Mouse (Mus musculus) gastrocnemius, postnatal 10 days (tissue): ENCODE measurements around the gene Cend1. TPM values are rescaled to one million over a fixed set of nuclear protein-coding genes. Genes with fewer than 3 reads are reported as not detected.

ENCODE experiments used
- DNase-seq: peaks from one replicate; pipeline ENCODE4 v3.0.0; 2021; ENCODE audit warnings: mixed read lengths
- total RNA-seq, 2 experiments: library from RNA; stranded (reverse); gene quantifications; 2 replicates each; pipeline ENCODE4 v1.2.3; 2021

Gene Cend1
- total RNA-seq, 2 experiments from 2014 or later: 0.66 to 1.4 TPM

- no peak for DNase-seq
Observed at GRCm38 (mm10) chr7:141392552-141393222, 36.6 kb downstream of the Cend1 start.

GRCm38 (mm10) chr7:141391625-141392551 is 37.4 kb downstream of the Cend1 start, which contains the start of gene Taldo1:
Gene Taldo1 (plus strand): TSS chr7:141392199.
- peak; percentile 95 for DNase-seq

DNA sequence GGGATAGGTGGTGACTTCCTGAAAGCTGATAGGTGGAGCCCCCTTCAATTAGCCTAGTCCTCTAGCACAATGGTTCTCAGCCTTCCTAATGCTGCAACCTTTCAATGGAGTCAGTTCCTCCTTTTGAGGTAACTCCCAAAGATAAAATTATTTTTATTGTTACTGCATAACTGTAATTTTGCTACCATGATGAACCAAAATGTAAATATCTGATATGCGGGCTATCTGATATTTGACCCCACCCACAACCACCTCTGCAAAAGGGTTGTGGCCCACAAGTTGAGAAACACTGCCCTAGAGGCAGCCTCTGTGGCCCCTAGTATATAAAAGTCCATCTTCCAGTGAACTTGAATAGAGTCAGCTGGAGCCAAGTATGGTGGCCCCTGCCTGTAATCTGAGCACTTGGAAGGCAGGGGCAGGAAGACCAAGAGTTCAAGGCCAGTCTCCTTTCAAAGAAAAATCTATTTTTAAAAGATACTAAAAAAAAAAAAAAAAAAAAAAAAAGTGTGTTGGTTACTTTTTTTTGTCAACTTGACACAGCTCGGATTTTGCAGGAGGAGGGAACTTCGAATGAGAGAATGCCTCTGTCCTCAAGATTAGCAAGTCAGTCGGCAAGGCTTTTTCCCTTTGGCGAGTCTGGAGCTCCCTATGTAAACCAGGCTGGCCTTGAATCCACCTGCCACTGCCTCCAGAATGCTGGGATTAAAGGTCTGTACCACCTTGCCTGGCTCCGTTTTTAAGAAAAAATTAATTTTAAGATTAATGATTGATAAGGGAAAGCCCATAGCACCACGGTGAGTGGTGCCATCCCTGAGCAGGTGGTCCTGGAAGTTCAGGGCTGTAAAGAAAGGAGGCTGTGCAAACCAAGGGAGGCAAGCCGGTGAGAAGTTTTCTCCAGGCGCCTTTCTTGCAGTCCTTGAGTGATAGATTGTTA is 38.7 kb downstream of the Cend1 start:
- DNase-seq: no peak

DNA sequence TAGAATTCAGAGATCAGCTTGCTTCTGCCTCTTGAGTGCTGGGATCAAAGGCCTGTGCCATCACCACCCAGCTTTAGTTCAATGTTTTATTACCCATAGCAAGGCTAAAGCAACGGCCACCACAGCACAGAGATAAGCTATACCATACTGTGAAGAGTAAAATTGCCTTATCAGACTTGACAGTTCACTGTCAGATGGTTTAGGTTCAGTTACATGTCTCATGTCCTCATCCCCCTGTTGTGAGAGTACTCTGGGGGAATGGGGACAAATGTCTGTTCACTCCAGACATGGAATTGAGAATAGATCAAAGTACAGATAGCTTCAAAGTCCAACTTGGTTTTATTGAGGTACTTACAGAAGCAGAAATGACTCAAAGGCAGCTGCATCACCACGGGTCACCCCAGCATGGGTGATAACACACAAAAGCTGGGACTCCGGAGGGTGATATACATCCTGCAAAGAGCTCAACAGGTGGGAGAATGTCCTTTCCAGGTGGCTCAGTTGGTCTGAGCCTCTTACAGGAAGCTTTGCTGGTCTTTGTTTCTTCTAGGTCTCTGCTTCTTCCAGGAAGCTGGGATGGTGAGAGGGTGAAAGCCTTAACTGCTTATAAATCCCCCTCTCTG is 40.7 kb downstream of the Cend1 start:
- DNase-seq: no peak

DNA sequence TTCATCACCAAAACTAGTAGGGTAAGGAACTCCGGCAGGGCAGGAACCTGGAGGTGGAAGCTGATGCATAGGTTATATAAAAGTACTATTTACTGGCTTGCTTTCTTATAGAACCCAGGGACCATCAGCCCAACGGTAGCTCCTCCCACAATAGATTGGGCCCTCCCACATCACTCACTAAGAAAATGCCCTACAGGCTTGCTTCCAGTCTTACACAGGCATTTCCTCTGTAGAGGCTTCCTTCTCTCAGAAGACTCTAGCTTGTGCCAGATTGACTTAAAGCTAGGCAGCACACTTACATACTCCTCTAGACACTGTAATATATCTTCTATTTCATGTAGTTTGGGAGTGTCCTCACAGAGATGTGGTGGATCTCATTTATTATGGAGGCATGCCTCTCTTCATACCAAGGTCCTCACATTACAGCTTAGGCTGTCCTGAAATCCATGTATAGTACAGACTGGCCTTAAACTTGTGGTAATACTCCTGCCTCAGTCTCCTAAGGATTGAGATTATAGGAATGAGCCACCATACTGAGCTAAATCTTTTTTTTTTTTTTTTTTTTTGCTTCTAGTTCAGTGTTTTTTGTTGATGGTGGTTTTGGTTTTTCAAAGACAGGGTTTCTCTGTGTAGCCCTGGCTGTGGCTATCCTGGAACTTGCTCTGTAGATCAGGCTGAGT is 41.3 kb downstream of the Cend1 start:
- no peak for DNase-seq

DNA sequence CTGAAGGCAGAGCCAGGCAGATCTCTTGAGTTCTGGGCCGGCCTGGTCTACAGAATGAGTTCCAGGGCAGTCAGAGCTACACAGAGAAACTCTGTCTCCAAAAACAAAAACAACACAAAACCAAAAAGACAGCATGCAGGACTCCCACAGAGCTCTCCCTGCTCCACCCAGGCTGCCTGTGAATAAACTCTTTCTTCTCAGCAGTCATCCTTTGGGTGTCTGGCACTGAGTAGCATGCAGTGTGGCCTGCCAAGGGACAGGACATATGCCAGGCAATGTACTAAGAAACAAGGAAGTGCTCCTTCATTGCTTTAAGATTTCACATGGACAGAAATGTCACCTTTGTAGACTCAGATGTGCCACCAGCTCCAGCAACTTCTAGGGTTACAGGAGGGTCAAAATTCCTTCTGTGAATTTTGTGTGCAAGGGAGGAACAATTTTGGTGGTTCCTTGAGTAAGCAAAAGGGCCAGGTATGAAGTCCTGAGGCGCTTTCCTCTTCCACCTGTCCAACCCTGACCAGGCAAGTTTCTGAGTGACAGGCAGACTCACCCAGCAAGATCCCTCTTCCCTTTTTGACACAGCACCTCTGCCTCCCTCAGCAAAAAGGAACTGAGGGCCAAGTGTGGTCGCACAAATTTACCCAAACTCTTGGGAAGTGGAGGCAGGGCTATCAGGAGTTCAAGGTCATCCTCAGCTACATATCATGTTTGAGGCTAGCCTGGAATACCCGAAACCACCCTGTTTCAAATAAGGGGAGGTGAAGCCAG is 48.0 kb downstream of the Cend1 start:
- no peak for DNase-seq

- no peak for DNase-seq
Observed at GRCm38 (mm10) chr7:141379584-141379983, 49.7 kb downstream of the Cend1 start.

Other genes starting within 250 kb of the Cend1 start
- 100 to 1,000 TPM; 205 to 240 TPM for gene Hras, start 235.5 kb downstream of the Cend1 start, total RNA-seq
- 1 to 10 TPM; 2.7 to 3.2 TPM for gene Lrrc56, start 235.3 kb downstream of the Cend1 start, total RNA-seq
- gene Lmntd2, start 215.4 kb downstream of the Cend1 start, total RNA-seq: not detected
- gene Rassf7, start 213.6 kb downstream of the Cend1 start, total RNA-seq: 1 to 10 TPM; 2.1 to 2.8 TPM
- gene Phrf1, start 200.7 kb downstream of the Cend1 start, total RNA-seq: 10 to 100 TPM; 29.8 to 37.0 TPM
- gene Irf7, start 163.0 kb downstream of the Cend1 start, total RNA-seq: 1 to 10 TPM in 1 of 2 experiments, under 1 TPM in 1; 0.59 to 1.2 TPM
- gene Cdhr5, start 152.7 kb downstream of the Cend1 start, total RNA-seq: 1 to 10 TPM; 1.0 to 1.1 TPM
- 1 to 10 TPM in 1 of 2 experiments, under 1 TPM in 1; 0.99 to 2.5 TPM for gene Sct, start 150.4 kb downstream of the Cend1 start, total RNA-seq
- gene Drd4, start 137.5 kb downstream of the Cend1 start, total RNA-seq: under 1 TPM; 0.70 to 0.99 TPM
- 10 to 100 TPM; 24.6 to 28.7 TPM for gene Deaf1, start 101.8 kb downstream of the Cend1 start, total RNA-seq
- gene Tmem80, start 101.8 kb downstream of the Cend1 start, total RNA-seq: 10 to 100 TPM; 12.1 to 12.8 TPM
- gene Eps8l2, start 90.6 kb downstream of the Cend1 start, total RNA-seq: 1 to 10 TPM; 1.5 to 2.3 TPM
- gene Taldo1, start 37.3 kb downstream of the Cend1 start, total RNA-seq: 100 to 1,000 TPM; 110 to 111 TPM
- 10 to 100 TPM; 12.1 to 13.5 TPM for gene Gatd1, start 15.4 kb downstream of the Cend1 start, total RNA-seq
- gene Slc25a22, start 8.4 kb upstream of the Cend1 start, total RNA-seq: 10 to 100 TPM; 14.5 to 25.7 TPM
- gene Pidd1, start 14.5 kb upstream of the Cend1 start, total RNA-seq: 1 to 10 TPM; 2.4 to 3.2 TPM
- gene Rplp2, start 17.9 kb upstream of the Cend1 start, total RNA-seq: 1,000 to 10,000 TPM in 1 of 2 experiments, 100 to 1,000 TPM in 1; 886 to 1,008 TPM
- 100 to 1,000 TPM; 119 to 151 TPM for gene Pnpla2, start 25.7 kb upstream of the Cend1 start, total RNA-seq
- 1 to 10 TPM; 8.6 to 9.9 TPM for gene Cracr2b, start 31.6 kb upstream of the Cend1 start, total RNA-seq
- gene Cd151, start 37.9 kb upstream of the Cend1 start, total RNA-seq: 10 to 100 TPM; 77.7 to 88.5 TPM
- gene Polr2l, start 45.6 kb upstream of the Cend1 start, total RNA-seq: 10 to 100 TPM; 43.4 to 49.0 TPM
- gene Tspan4, start 45.7 kb upstream of the Cend1 start, total RNA-seq: 10 to 100 TPM; 18.6 to 21.0 TPM
- 10 to 100 TPM; 22.7 to 22.8 TPM for gene Chid1, start 110.4 kb upstream of the Cend1 start, total RNA-seq
- gene Ap2a2, start 132.7 kb upstream of the Cend1 start, total RNA-seq: 10 to 100 TPM; 45.1 to 48.9 TPM
- not detected for gene Muc6, start 225.8 kb upstream of the Cend1 start, total RNA-seq